Mouse (Mus musculus) frontal cortex, postnatal 14 days (tissue): ENCODE measurements at regions not wholly inside any gene's neighbourhood (a gene's known extent, or its start where the extent isn't known, plus 50 kb on each side); places are given as distances from the start of the nearest gene placed in this dataset.

Source experiments
- DNase-seq, 2 experiments: peaks; one replicate each; pipeline ENCODE4 v3.0.0; 2022; ENCODE audit warnings: low spot score in 2 of 2

- DNase-seq: peak; percentile 55 to 74
Measured at GRCm38 (mm10) chr13:97559611-97560385, 200.6 kb downstream of the Gm10260 start.

GRCm38 (mm10) chr13:97558884-97559283 lies 201.5 kb downstream of the Gm10260 start:
- no peak for DNase-seq

GRCm38 (mm10) chr13:97555312-97555711 lies 205.1 kb downstream of the Gm10260 start:
- no peak for DNase-seq

- DNase-seq: no peak
Measured at GRCm38 (mm10) chr13:97554601-97555000, 205.8 kb downstream of the Gm10260 start.

GRCm38 (mm10) chr13:97552236-97552635 lies 208.2 kb downstream of the Gm10260 start:
- DNase-seq: no peak

GRCm38 (mm10) chr13:97550880-97551279 lies 209.6 kb downstream of the Gm10260 start:
- no peak for DNase-seq

GRCm38 (mm10) chr13:97550172-97550571 lies 210.3 kb downstream of the Gm10260 start:
- DNase-seq: no peak

- DNase-seq: no peak
Measured at GRCm38 (mm10) chr13:97549384-97549783, 211.0 kb downstream of the Gm10260 start.

- DNase-seq: no peak
Measured at GRCm38 (mm10) chr13:97548527-97548977, 211.9 kb downstream of the Gm10260 start.

GRCm38 (mm10) chr13:97546936-97547335 lies 213.5 kb downstream of the Gm10260 start:
- no peak for DNase-seq

GRCm38 (mm10) chr13:97545971-97546454 lies 214.4 kb downstream of the Gm10260 start:
- no peak for DNase-seq

- no peak for DNase-seq
Measured at GRCm38 (mm10) chr13:97539686-97540085, 220.7 kb downstream of the Gm10260 start.

- no peak for DNase-seq
Measured at GRCm38 (mm10) chr13:97538441-97538840, 222.0 kb downstream of the Gm10260 start.

- no peak for DNase-seq
Measured at GRCm38 (mm10) chr13:97537686-97538085, 222.7 kb downstream of the Gm10260 start.

GRCm38 (mm10) chr13:97537206-97537605 lies 223.2 kb downstream of the Gm10260 start:
- DNase-seq: no peak

GRCm38 (mm10) chr13:97533896-97534666 lies 226.4 kb downstream of the Gm10260 start:
- no peak for DNase-seq

GRCm38 (mm10) chr13:97531181-97531580 lies 229.3 kb downstream of the Gm10260 start:
- DNase-seq: no peak

GRCm38 (mm10) chr13:97530570-97530969 lies 229.9 kb downstream of the Gm10260 start:
- DNase-seq: no peak

GRCm38 (mm10) chr13:97527958-97528357 lies 232.5 kb downstream of the Gm10260 start:
- no peak for DNase-seq

- no peak for DNase-seq
Measured at GRCm38 (mm10) chr13:97524847-97525434, 235.5 kb downstream of the Gm10260 start.

- DNase-seq: no peak
Measured at GRCm38 (mm10) chr13:97523523-97524412, 236.7 kb downstream of the Gm10260 start.
